Mouse (Mus musculus) hindlimb bud, embryonic 11.5 days (tissue): ENCODE measurements around the gene Aqp9.
"Not testable (repeated sequence)": the region's sequence is repeated elsewhere in the genome, so short reads cannot be mapped to it uniquely, and the experiment has no call there.

Experiments
- DNase-seq: peaks from one replicate; pipeline ENCODE4 v3.0.0-alpha.2; 2012; ENCODE audit warnings: low read depth, low spot score; ENCODE audit errors: extremely low spot score

Aqp9 gene

DNA sequence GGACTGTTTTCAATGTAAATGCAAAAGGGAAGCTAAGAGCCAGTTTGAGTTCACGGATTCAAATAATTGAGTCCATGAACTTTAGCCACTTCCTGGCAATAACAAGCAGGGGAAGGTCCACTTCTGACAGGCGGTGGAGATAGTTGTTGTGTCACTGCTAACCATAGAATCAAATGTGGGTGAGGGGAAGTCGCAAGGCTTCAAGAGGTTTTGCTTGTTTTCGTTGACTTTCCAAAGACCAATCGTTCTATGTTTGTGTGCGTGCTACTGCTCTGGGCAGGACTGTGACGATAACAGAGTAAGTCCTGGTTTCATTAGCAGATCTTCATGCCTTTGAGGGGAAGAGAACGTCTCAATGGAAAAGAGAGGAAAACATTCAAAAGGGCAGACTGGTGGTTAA lies 28.3 kb downstream of the Aqp9 start:
- DNase-seq, result no peak

DNA sequence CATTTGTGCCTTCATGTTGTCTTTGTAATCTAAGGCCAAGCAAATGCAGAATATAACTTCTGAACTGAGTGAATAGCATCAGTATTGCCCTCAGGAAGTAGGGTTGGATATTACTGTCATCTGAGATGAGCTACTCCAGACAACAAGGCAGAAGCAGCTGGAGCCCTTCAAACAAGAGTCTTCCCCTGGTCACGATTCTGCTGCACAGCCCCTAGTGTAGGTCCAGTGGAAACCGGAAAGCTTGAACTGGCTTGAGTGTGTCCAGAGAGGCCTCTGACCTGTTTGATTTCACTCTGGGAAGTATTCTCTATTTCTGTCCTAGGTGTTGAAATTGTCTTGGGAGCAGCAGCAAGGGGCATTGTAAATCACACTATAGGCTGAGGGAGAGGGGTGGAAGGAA lies 29.5 kb downstream of the Aqp9 start:
- DNase-seq, result no peak

- DNase-seq, result no peak
These were observed 31.1 kb downstream of the Aqp9 start for GRCm38 (mm10) chr9:71137267-71137945.

- DNase-seq, result no peak
These were observed 33.4 kb downstream of the Aqp9 start for GRCm38 (mm10) chr9:71135073-71135472.

DNA sequence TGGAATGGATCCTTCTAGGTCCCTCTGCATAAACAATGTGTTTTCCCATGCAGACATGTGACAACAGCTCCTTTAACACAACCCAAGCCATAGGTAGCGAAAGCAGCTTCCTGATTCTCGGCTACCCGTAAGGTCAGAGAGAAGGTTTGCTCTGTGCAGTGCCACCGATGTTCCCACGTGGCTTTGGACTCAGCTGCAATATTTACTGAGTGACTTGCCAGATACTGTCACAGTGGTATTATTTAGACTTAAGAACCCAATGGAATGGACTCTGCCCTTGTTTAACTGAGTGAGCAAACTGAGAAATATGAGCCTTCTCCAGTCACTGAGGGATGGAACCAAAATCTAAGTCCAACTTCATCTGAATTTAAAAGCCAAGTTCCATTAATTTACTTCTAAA lies 35.3 kb downstream of the Aqp9 start:
- DNase-seq, result no peak

- no peak for DNase-seq
These were observed 36.7 kb downstream of the Aqp9 start for GRCm38 (mm10) chr9:71131822-71132221.

DNA sequence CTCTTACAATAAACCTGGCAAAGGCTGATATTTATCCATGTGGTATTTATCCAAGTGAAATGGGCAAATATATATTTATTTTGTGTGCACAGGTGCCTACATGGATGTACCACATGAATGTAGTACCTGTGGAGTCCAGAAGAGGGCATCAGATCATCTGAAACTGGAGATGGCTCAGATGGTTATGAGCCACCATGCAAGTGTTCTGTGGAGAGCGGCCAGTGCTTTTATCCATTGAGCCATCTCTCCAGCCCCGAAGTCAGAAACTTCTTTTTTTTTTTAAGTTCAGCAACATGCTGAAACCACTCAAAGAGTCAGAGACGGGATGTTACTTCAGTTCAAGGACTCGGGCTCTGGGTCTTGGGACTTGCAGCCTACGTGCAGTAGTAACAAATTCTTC lies 39.6 kb downstream of the Aqp9 start:
- peak; percentile 58 for DNase-seq

DNA sequence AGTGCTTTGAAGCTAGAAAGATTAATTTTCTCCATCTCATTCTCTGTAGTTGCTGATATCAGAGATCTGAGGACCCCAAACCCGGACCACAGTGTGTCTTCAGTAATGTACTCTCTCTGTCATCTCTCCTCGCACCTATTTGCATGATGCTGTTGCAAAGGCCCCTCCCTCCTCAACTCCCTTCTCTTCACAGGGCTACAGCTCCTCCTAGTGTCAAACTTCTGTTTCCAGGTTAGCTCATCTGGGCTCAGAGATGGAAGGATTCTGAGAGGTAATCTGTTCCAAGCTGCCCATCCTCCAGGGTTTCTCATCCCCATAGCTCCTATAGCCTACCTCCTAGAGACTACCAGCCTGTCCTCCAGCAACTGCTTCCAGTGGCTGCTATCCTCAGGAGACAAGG lies 42.3 kb downstream of the Aqp9 start:
- peak; percentile 14 for DNase-seq

DNA sequence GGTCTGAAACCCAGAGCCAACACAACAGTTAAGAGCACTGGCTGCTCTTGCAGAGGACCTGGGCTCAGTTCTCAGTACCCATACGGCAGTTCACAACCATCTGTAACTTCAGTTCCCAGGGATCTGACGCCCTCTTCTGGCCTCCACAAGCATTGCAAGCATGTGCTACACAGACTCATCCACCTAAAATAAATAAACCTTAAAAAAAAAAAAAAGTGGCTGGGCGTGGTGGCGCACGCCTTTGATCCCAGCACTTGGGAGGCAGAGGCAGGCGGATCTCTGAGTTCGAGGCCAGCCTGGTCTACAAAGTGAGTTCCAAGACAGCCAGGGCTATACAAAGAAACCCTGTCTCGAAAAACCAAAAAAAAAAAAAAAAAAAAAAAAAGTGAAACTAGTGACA lies 45.4 kb downstream of the Aqp9 start:
- DNase-seq, result not testable (repeated sequence)

- DNase-seq, result no peak
These were observed 47.6 kb downstream of the Aqp9 start for GRCm38 (mm10) chr9:71120924-71121323.

GRCm38 (mm10) chr9:71113166-71113565 lies 55.3 kb downstream of the Aqp9 start:
- DNase-seq, result no peak

DNA sequence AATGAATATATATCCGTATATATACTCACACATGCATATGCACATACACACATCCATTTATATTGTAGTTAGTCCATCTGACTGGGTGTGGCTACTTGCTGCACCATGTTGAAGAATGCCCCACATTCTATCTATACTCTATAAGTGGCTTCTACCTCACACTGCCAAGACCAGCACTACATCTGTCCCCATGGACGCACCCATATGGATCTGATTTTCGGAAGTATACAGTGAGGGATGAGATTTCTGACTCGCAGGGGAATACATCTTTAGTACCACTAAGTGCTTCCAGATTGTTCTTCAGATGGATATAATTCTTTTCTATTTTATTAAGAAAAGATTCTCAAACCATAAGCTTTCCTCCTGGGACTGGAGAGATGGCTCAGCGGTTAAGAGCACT lies 65.0 kb downstream of the Aqp9 start:
- DNase-seq, result no peak

DNA sequence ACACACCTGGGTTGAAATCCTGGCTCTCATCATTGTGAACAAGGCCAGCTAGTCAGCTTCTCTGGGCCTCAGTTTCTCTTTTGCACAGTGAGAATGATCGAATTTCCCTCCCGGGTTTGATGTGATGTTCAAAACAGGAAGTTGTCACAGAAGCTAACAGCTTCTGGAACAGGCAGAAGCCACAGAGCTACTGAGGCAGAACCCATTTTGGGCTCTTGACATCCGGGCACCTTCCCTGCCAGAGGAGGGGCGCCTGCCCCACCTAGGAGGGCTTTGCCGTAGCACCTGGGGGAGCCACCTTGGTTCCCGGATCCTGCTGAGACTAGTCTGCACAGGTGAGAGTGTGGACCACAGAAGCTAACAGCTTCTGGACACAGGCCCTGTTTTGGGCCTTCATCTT lies 74.4 kb downstream of the Aqp9 start:
- no peak for DNase-seq

- peak; percentile 52 for DNase-seq
These were observed 76.4 kb downstream of the Aqp9 start for GRCm38 (mm10) chr9:71092038-71092437.

GRCm38 (mm10) chr9:71079201-71079600 lies 89.3 kb downstream of the Aqp9 start:
- no peak for DNase-seq

GRCm38 (mm10) chr9:71077251-71077825 lies 91.1 kb downstream of the Aqp9 start:
- no peak for DNase-seq

GRCm38 (mm10) chr9:71076201-71076648 lies 92.3 kb downstream of the Aqp9 start:
- DNase-seq, result no peak

- no peak for DNase-seq
These were observed 94.7 kb downstream of the Aqp9 start for GRCm38 (mm10) chr9:71073831-71074230.

GRCm38 (mm10) chr9:71073076-71073475 lies 95.4 kb downstream of the Aqp9 start:
- DNase-seq, result no peak

DNA sequence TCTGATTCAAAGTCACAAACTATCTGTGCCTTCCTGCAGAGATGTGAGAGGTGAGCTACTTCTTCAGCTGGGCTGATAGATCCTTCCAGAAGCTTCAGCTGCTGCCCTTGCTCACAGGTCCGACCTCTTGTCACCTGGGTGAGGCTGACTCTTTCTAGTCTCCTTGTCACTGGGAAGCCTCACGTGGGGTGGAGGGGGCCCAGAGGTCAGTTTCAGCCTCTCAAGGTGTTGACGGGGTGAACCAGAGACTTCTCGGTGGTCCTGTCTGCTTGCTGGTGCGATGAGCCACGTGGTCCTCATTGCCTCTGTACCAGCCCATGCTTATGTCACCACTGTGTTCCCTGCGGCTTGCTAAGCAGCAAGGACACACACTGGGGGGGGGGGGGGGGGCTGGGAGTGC lies 96.0 kb downstream of the Aqp9 start:
- no peak for DNase-seq

GRCm38 (mm10) chr9:71071581-71072330 lies 96.7 kb downstream of the Aqp9 start:
- no peak for DNase-seq

GRCm38 (mm10) chr9:71070628-71071027 lies 97.9 kb downstream of the Aqp9 start:
- no peak for DNase-seq
